ENCODE assay signal across 10 mouse cellular contexts in the genomic region with DNA sequence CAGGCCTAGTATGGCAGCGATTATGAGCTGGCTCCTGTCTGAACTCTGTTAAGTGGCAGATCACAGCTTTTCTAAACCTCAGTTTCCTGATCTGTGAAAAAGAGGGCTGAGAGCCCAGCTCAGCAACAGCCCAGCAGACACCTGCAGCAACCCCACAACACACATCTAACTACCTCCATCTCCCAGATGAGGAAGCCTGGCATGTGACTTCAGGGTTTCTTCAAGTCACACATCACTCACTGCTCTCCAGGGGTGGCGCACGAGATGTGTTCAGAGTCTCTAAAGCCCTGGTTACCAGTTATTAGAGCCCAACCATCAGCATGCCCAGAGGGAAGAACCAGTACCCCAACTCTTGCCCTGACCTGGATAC. TPM values are rescaled to one million over a fixed set of nuclear protein-coding genes. Genes with fewer than 3 reads are reported as not detected.
DNase-seq lines count a peak whose midpoint lies in the region; ATAC-seq and TF ChIP-seq lines count a peak whose summit lies in the region.
"Had no signal": no experiment of that assay in that cellular context is flagged by ENCODE, and none has a peak within 500 bp of the region (broad histone marks: within the 10 kb centered on the region; RNA-seq: fewer than 3 reads in every experiment).

No protein-coding gene starts in this region.

- H3K27me3 ChIP-seq in lung, postnatal 0 days (replicated peaks; ENCODE audit: insufficient read depth, low read length) = no peaks in the 10 kb centered on the region
- H3K27me3 ChIP-seq in forebrain, embryonic 16.5 days (replicated peaks; ENCODE audit: control insufficient read depth, insufficient read depth, low read length) = no peaks in the 10 kb centered on the region
- H3K27me3 ChIP-seq in limb, embryonic 15.5 days = no peaks in the 10 kb centered on the region

- no peak for DNase-seq in lung, postnatal 0 days (ENCODE audit: low spot score)
- DNase-seq in lung, postnatal 25 days (ENCODE audit: low spot score) = no peak
- DNase-seq in thymus, postnatal 14 days = peak; percentile 68
- no peak for DNase-seq in left cerebral cortex, postnatal 10 days (ENCODE audit: extremely low spot score in 1 of 2, low spot score in 2 of 2)
- DNase-seq: right cerebral cortex, postnatal 4 days had no signal

- no peak for TF ChIP-seq EP300 in lung, postnatal 0 days (IDR thresholded peaks at IDR 0.05)

- intact Hi-C loops in left cerebral cortex, postnatal 10 days (cut with DNase I) = no loop called here

- H3K4me1 ChIP-seq in lung, postnatal 0 days (ENCODE audit: insufficient read depth, low read depth, low read length) = peaks cover 12% of the 10 kb centered on the region
- peaks cover 39% of the 10 kb centered on the region for H3K4me1 ChIP-seq in forebrain, embryonic 16.5 days (replicated peaks; ENCODE audit: control insufficient read depth, insufficient read depth, low read length)
- peaks cover 61% of the 10 kb centered on the region for H3K4me1 ChIP-seq in limb, embryonic 15.5 days

- no peak for TF ChIP-seq CTCF in lung, postnatal 0 days (IDR thresholded peaks at IDR 0.05)

- no peak overlapping the region for H3K4me3 ChIP-seq in lung, postnatal 0 days (ENCODE audit: low read depth, low read length)
- peak overlapping the region; percentile 45 for H3K4me3 ChIP-seq in forebrain, embryonic 16.5 days (replicated peaks; ENCODE audit: low read length)
- peak overlapping the region; percentile 57 for H3K4me3 ChIP-seq in limb, embryonic 15.5 days

- no peaks in the 10 kb centered on the region for H3K9me3 ChIP-seq in lung, postnatal 0 days (ENCODE audit: low read length)
- H3K9me3 ChIP-seq in forebrain, embryonic 16.5 days (ENCODE audit: control insufficient read depth, low read length) = no peaks in the 10 kb centered on the region
- H3K9me3 ChIP-seq in limb, embryonic 15.5 days = no peaks in the 10 kb centered on the region

- peak overlapping the region; percentile 40; the same call in 1 of the 2 replicates for H3K4me2 ChIP-seq in lung, postnatal 0 days (replicated peaks; ENCODE audit: low read depth, low read length)
- H3K4me2 ChIP-seq in forebrain, embryonic 16.5 days (ENCODE audit: low read length) = peak overlapping the region; percentile 63
- H3K4me2 ChIP-seq in limb, embryonic 15.5 days = peak overlapping the region; percentile 78

- no peak overlapping the region for H3K27ac ChIP-seq in lung, postnatal 0 days (ENCODE audit: low read length)
- peak overlapping the region; percentile 28; the same call in 1 of the 2 replicates for H3K27ac ChIP-seq in forebrain, embryonic 16.5 days (ENCODE audit: low read length)
- 0 out of 2 replicates have a peak overlapping the region, but pooled peaks have one; percentile 85 for H3K27ac ChIP-seq in limb, embryonic 15.5 days

- WGBS in lung, postnatal 0 days = 47% methylated on average over 3 of the region's 3 CpGs
- 45% methylated on average over 3 of the region's 3 CpGs for WGBS in forebrain, embryonic 16.5 days
- 33% methylated on average over 3 of the region's 3 CpGs for WGBS in limb, embryonic 15.5 days

- H3K9ac ChIP-seq in lung, postnatal 0 days (replicated peaks; ENCODE audit: low read depth) = no peak overlapping the region; the same call in 1 of the 2 replicates
- no peak overlapping the region; the same call in 1 of the 2 replicates for H3K9ac ChIP-seq in forebrain, embryonic 16.5 days (replicated peaks; ENCODE audit: low read depth, low read length)
- H3K9ac ChIP-seq in limb, embryonic 15.5 days = peak overlapping the region; percentile 70; the same call in 1 of the 2 replicates

- ATAC-seq in lung, postnatal 0 days = no peak
- no peak for ATAC-seq in forebrain, embryonic 16.5 days
- no peak for ATAC-seq in limb, embryonic 15.5 days (ENCODE audit: insufficient number of reproducible peaks, low FRiP score, low TSS enrichment, low read depth)
- no peak for ATAC-seq in granulocyte monocyte progenitor cell, adult 5-6 weeks (replicated peaks; ENCODE audit: poor library complexity, severe bottlenecking)
- no peak for ATAC-seq in megakaryocyte-erythroid progenitor cell, adult 5-6 weeks (replicated peaks; ENCODE audit: low FRiP score, low TSS enrichment, poor library complexity, severe bottlenecking)
- ATAC-seq: activated CD4-positive, CD25-positive, alpha-beta regulatory T cell, adult 4 months had no signal

- H3K36me3 ChIP-seq in lung, postnatal 0 days (ENCODE audit: insufficient read depth, low read length) = no peaks in the 10 kb centered on the region
- H3K36me3 ChIP-seq in forebrain, embryonic 16.5 days (ENCODE audit: control insufficient read depth, insufficient read depth) = no peaks in the 10 kb centered on the region
- peaks cover 6% of the 10 kb centered on the region; the same call in 1 of the 2 replicates for H3K36me3 ChIP-seq in limb, embryonic 15.5 days

RNA-seq across cellular contexts. Expression of a gene that starts 1.5 kb away (rescaled TPM):
- polyA plus RNA-seq in lung, postnatal 0 days (2015; fragmentation: Nextera tagmentation; extraction: Ambion mirVana) = 28.6 and 33.8 TPM in 2 replicates
- 12.0 and 14.3 TPM in 2 replicates for polyA plus RNA-seq in forebrain, embryonic 16.5 days (2015; fragmentation: Nextera tagmentation; extraction: Ambion mirVana)
- 112 and 135 TPM in 2 replicates for polyA plus RNA-seq in limb, embryonic 15.5 days (2015; fragmentation: Nextera tagmentation; extraction: Ambion mirVana)
- 1 to 10 TPM; 4.4 to 4.5 TPM for total RNA-seq in left cerebral cortex, postnatal 10 days (2021)
- total RNA-seq in granulocyte monocyte progenitor cell, adult 5-6 weeks (2014; fragmentation: Nextera tagmentation) = 0.92 and 1.6 TPM in 2 replicates
- total RNA-seq in granulocyte monocyte progenitor cell, adult 5-6 weeks (2017) = 1.3 TPM in 2 replicates
- not detected in 2 replicates for total RNA-seq in megakaryocyte-erythroid progenitor cell, adult 5-6 weeks (2014; fragmentation: Nextera tagmentation)
- 0.72 and 0.89 TPM in 2 replicates for total RNA-seq in megakaryocyte-erythroid progenitor cell, adult 5-6 weeks (2017)
